Mouse (Mus musculus): ENCODE measurements around the gene Ifna5.

DNA sequence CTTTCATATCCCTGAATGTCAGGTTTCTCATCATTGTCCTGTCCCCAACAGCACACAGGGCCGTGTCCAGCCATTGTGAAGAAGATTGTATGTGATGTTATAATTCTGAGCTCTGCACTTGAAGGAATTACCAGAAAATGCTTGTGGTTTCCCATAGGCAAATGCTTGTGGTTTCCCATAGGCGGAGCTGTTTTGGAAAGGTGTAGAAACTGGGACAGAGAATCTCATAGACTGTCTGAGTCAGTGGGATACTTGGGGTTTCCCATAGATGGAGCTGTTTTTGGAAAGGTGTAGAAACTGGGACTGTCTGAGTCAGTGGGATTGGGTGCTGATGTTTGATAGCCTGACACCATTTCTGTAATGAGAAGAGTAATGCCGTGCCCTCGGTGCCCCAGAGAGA lies 41.2 kb downstream of the Ifna5 start:
- TF ChIP-seq CTCF (IDR thresholded peaks at IDR 0.05; ENCODE audit: borderline replicate concordance, extremely low read depth, insufficient read depth, insufficient read length): no peak
- TF ChIP-seq POLR2A (IDR thresholded peaks at IDR 0.05; ENCODE audit: borderline replicate concordance, extremely low read depth, insufficient read depth, insufficient read length, poor library complexity, severe bottlenecking): no peak
